Mouse (Mus musculus): ENCODE results near the gene Pofut2. TPM values are rescaled to one million over a fixed set of nuclear protein-coding genes. Genes with fewer than 3 reads are reported as not detected.
A peak's percentile ranks its signal among the peaks of the same experiment; 100 is the strongest.
"Not testable (repeated sequence)": the region's sequence is repeated elsewhere in the genome, so short reads cannot be mapped to it uniquely, and the experiment has no call there.

Gene Pofut2
- polyA plus RNA-seq, 1 experiment: 29.4 TPM

GRCm38 (mm10) chr10:77266281-77266680 lies 7.3 kb downstream of the Pofut2 start:
- DNase-seq (ENCODE audit: low read depth in 1 of 2, low spot score in 2 of 2): no peak
- H3K36me3 ChIP-seq (ENCODE audit: control insufficient read depth, insufficient read depth, low read length): peaks cover 52% of the 10 kb centered on the region

GRCm38 (mm10) chr10:77267027-77267426 lies 8.0 kb downstream of the Pofut2 start:
- WGBS: 79% methylated on average over 14 of the region's 14 CpGs
- Histone ChIP-seq H3K27me3 (ENCODE audit: control insufficient read depth, insufficient read depth, low read length) (no peaks in the 10 kb centered on the region), H3K4me1 (ENCODE audit: control insufficient read depth, insufficient read depth, insufficient read length) (no peaks in the 10 kb centered on the region), H3K4me3 (ENCODE audit: extremely low read depth, insufficient read depth, insufficient read length) (no peak overlapping the region), H3K27ac (ENCODE audit: insufficient read depth, low read length) (no peak overlapping the region), H3K36me3 (ENCODE audit: control insufficient read depth, insufficient read depth, low read length) (peaks cover 50% of the 10 kb centered on the region)
- no peak for TF ChIP-seq POLR2A (IDR thresholded peaks at IDR 0.05; ENCODE audit: low read depth, low read length)
- TF ChIP-seq CTCF (IDR thresholded peaks at IDR 0.05; ENCODE audit: extremely low read depth, insufficient read depth, insufficient read length, insufficient replicate concordance): no peak
- no peak for DNase-seq (ENCODE audit: low read depth in 1 of 2, low spot score in 2 of 2)

More at GRCm38 (mm10) chr10:77266281-77266680, 7.3 kb downstream of the Pofut2 start:
- no peak for TF ChIP-seq POLR2A (IDR thresholded peaks at IDR 0.05; ENCODE audit: low read depth, low read length)
- TF ChIP-seq CTCF (IDR thresholded peaks at IDR 0.05; ENCODE audit: extremely low read depth, insufficient read depth, insufficient read length, insufficient replicate concordance): no peak
- H3K27me3 ChIP-seq (ENCODE audit: control insufficient read depth, insufficient read depth, low read length): no peaks in the 10 kb centered on the region
- 63% methylated on average over 8 of the region's 8 CpGs for WGBS
- no peak overlapping the region for H3K4me3 ChIP-seq (ENCODE audit: extremely low read depth, insufficient read depth, insufficient read length)
- no peaks in the 10 kb centered on the region for H3K4me1 ChIP-seq (ENCODE audit: control insufficient read depth, insufficient read depth, insufficient read length)
- no peak overlapping the region for H3K27ac ChIP-seq (ENCODE audit: insufficient read depth, low read length)

- WGBS: 90% methylated on average over 7 of the region's 7 CpGs
- DNase-seq (ENCODE audit: low read depth in 1 of 2, low spot score in 2 of 2): no peak
- Histone ChIP-seq H3K4me3 (ENCODE audit: extremely low read depth, insufficient read depth, insufficient read length) (no peak overlapping the region), H3K4me1 (ENCODE audit: control insufficient read depth, insufficient read depth, insufficient read length) (peaks cover 3% of the 10 kb centered on the region; the same call in 1 of the 2 replicates), H3K36me3 (ENCODE audit: control insufficient read depth, insufficient read depth, low read length) (peaks cover 39% of the 10 kb centered on the region), H3K27me3 (ENCODE audit: control insufficient read depth, insufficient read depth, low read length) (no peaks in the 10 kb centered on the region), H3K27ac (ENCODE audit: insufficient read depth, low read length) (no peak overlapping the region)
- TF ChIP-seq CTCF (IDR thresholded peaks at IDR 0.05; ENCODE audit: extremely low read depth, insufficient read depth, insufficient read length, insufficient replicate concordance): no peak
- TF ChIP-seq POLR2A (IDR thresholded peaks at IDR 0.05; ENCODE audit: low read depth, low read length): no peak
Measured at GRCm38 (mm10) chr10:77269129-77269528, 10.1 kb downstream of the Pofut2 start.

GRCm38 (mm10) chr10:77272980-77273730 lies 14.1 kb downstream of the Pofut2 start:
- Histone ChIP-seq H3K27me3 (ENCODE audit: control insufficient read depth, insufficient read depth, low read length) (no peaks in the 10 kb centered on the region), H3K27ac (ENCODE audit: insufficient read depth, low read length) (no peak overlapping the region; the same call in 1 of the 2 replicates)
- 38% methylated on average over 11 of the region's 11 CpGs for WGBS

GRCm38 (mm10) chr10:77273798-77274197 lies 14.8 kb downstream of the Pofut2 start:
- no peak for TF ChIP-seq POLR2A (IDR thresholded peaks at IDR 0.05; ENCODE audit: low read depth, low read length)
- TF ChIP-seq CTCF (IDR thresholded peaks at IDR 0.05; ENCODE audit: extremely low read depth, insufficient read depth, insufficient read length, insufficient replicate concordance): no peak
- DNase-seq (ENCODE audit: low read depth in 1 of 2, low spot score in 2 of 2): no peak
- Histone ChIP-seq H3K4me3 (ENCODE audit: extremely low read depth, insufficient read depth, insufficient read length) (no peak overlapping the region), H3K36me3 (ENCODE audit: control insufficient read depth, insufficient read depth, low read length) (peaks cover 6% of the 10 kb centered on the region), H3K4me1 (ENCODE audit: control insufficient read depth, insufficient read depth, insufficient read length) (peaks cover 3% of the 10 kb centered on the region; the same call in 1 of the 2 replicates), H3K27me3 (ENCODE audit: control insufficient read depth, insufficient read depth, low read length) (no peaks in the 10 kb centered on the region), H3K27ac (ENCODE audit: insufficient read depth, low read length) (no peak overlapping the region)

More at GRCm38 (mm10) chr10:77272980-77273730, 14.1 kb downstream of the Pofut2 start:
- TF ChIP-seq CTCF (IDR thresholded peaks at IDR 0.05; ENCODE audit: extremely low read depth, insufficient read depth, insufficient read length, insufficient replicate concordance) (no peak), POLR2A (IDR thresholded peaks at IDR 0.05; ENCODE audit: low read depth, low read length) (no peak)
- no peak for DNase-seq (ENCODE audit: low read depth in 1 of 2, low spot score in 2 of 2)
- H3K4me1 ChIP-seq (ENCODE audit: control insufficient read depth, insufficient read depth, insufficient read length): peaks cover 3% of the 10 kb centered on the region; the same call in 1 of the 2 replicates
- peaks cover 12% of the 10 kb centered on the region for H3K36me3 ChIP-seq (ENCODE audit: control insufficient read depth, insufficient read depth, low read length)
- no peak overlapping the region for H3K4me3 ChIP-seq (ENCODE audit: extremely low read depth, insufficient read depth, insufficient read length)

- not testable (repeated sequence) for H3K4me1 ChIP-seq (ENCODE audit: control insufficient read depth, insufficient read depth, insufficient read length); H3K36me3 ChIP-seq (ENCODE audit: control insufficient read depth, insufficient read depth, low read length); H3K27me3 ChIP-seq (ENCODE audit: control insufficient read depth, insufficient read depth, low read length); H3K27ac ChIP-seq (ENCODE audit: insufficient read depth, low read length); H3K4me3 ChIP-seq (ENCODE audit: extremely low read depth, insufficient read depth, insufficient read length); DNase-seq (ENCODE audit: low read depth in 1 of 2, low spot score in 2 of 2)
- 76% methylated on average over 1 of the region's 1 CpGs for WGBS
Measured at GRCm38 (mm10) chr10:77282085-77282484, 23.1 kb downstream of the Pofut2 start.

GRCm38 (mm10) chr10:77282822-77283221 lies 23.8 kb downstream of the Pofut2 start:
- Histone ChIP-seq H3K27ac (ENCODE audit: insufficient read depth, low read length) (no peak overlapping the region), H3K27me3 (ENCODE audit: control insufficient read depth, insufficient read depth, low read length) (no peaks in the 10 kb centered on the region), H3K4me1 (ENCODE audit: control insufficient read depth, insufficient read depth, insufficient read length) (no peaks in the 10 kb centered on the region), H3K36me3 (ENCODE audit: control insufficient read depth, insufficient read depth, low read length) (no peaks in the 10 kb centered on the region), H3K4me3 (ENCODE audit: extremely low read depth, insufficient read depth, insufficient read length) (no peak overlapping the region)
- WGBS: 12% methylated on average over 6 of the region's 6 CpGs
- TF ChIP-seq CTCF (IDR thresholded peaks at IDR 0.05; ENCODE audit: extremely low read depth, insufficient read depth, insufficient read length, insufficient replicate concordance) (peak; percentile 92; the same call in 1 of the 2 replicates), POLR2A (IDR thresholded peaks at IDR 0.05; ENCODE audit: low read depth, low read length) (no peak)
- DNase-seq (ENCODE audit: low read depth in 1 of 2, low spot score in 2 of 2): peak; percentile 29 to 50
